Mouse (Mus musculus): ENCODE measurements at regions not wholly inside any gene's neighbourhood (a gene's known extent, or its start where the extent isn't known, plus 50 kb on each side); places are given as distances from the start of the nearest gene placed in this dataset.

DNA sequence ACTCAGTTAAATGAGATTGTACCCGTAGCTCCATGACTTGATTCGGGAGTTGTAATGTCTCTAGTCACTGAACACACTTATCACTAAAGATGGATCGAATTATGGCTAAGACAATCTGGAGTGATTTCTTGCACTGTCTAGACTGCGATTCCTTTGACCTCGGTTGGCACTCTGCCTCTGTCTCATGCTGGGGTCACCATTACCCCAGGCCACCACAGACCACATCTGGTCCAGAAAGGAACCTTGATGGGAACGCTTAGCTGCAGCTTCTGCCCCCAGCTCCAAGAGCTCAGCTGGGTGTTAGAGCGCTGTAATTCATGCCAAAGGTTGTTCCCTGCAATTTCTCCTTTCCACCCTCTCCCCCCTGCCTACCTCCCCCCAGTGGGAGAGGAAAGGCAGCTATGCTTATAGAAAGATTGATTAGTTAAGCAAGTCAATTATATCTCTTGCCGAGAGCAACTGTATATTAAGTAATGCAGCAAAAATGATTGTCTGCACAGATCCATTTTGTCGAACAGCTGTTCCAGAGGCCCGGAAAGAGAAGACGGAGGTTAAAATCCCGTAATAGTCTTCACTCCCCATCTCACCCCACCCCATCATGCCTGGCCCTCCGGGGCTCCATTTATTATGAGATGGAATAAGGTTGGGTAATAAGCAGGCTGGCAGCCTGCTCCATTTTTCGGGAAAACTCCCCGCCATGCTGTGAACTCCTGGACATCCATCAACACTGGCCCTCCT is 314.3 kb upstream of the Gm4791 start:
- no peaks in the 10 kb centered on the region for H3K4me1 ChIP-seq (ENCODE audit: control insufficient read depth, insufficient read depth, insufficient read length, low read length)
- H3K4me3 ChIP-seq (ENCODE audit: low read depth, low read length), result no peak overlapping the region
- H3K27me3 ChIP-seq (ENCODE audit: control insufficient read depth, insufficient read depth, low read length), result no peaks in the 10 kb centered on the region
- no peak for TF ChIP-seq POLR2A (IDR thresholded peaks at IDR 0.05; ENCODE audit: low read depth, low read length)
- no peak for TF ChIP-seq CTCF (IDR thresholded peaks at IDR 0.05; ENCODE audit: extremely low read depth, insufficient read length, insufficient replicate concordance, low read depth, low read length)
- H3K36me3 ChIP-seq (ENCODE audit: control insufficient read depth, insufficient read depth, low read length), result no peaks in the 10 kb centered on the region
- no peak overlapping the region for H3K27ac ChIP-seq (ENCODE audit: insufficient read depth, low read depth, low read length)
- 83% methylated on average over 15 of the region's 15 CpGs for WGBS

DNA sequence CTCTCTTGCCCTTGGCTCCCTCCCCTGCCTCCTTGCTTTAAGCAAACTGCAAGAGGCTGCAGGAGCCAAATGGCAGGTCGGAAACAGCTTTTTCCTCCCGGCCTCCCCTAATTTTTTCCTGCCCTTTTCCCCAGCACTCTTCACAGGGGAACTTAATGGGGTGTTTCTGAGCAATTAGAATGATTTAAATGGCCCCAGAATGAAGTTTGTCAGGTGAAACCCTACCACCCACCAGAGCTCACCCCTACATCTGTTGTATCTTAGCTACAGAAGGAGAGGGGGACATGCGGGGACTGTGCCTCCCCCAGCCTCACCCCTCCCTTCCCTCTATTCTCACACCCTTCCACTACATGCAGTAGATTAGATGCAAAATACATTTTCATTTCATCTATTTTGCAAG is 326.5 kb upstream of the Gm4791 start:
- H3K4me3 ChIP-seq (ENCODE audit: low read depth, low read length), result no peak overlapping the region
- TF ChIP-seq POLR2A (IDR thresholded peaks at IDR 0.05; ENCODE audit: low read depth, low read length), result no peak
- no peak for TF ChIP-seq CTCF (IDR thresholded peaks at IDR 0.05; ENCODE audit: extremely low read depth, insufficient read length, insufficient replicate concordance, low read depth, low read length)
- H3K36me3 ChIP-seq (ENCODE audit: control insufficient read depth, insufficient read depth, low read length), result no peaks in the 10 kb centered on the region
- no peak overlapping the region for H3K27ac ChIP-seq (ENCODE audit: insufficient read depth, low read depth, low read length)
- WGBS, result 33% methylated on average over 3 of the region's 3 CpGs
- H3K4me1 ChIP-seq (ENCODE audit: control insufficient read depth, insufficient read depth, insufficient read length, low read length), result no peaks in the 10 kb centered on the region
- H3K27me3 ChIP-seq (ENCODE audit: control insufficient read depth, insufficient read depth, low read length), result no peaks in the 10 kb centered on the region

DNA sequence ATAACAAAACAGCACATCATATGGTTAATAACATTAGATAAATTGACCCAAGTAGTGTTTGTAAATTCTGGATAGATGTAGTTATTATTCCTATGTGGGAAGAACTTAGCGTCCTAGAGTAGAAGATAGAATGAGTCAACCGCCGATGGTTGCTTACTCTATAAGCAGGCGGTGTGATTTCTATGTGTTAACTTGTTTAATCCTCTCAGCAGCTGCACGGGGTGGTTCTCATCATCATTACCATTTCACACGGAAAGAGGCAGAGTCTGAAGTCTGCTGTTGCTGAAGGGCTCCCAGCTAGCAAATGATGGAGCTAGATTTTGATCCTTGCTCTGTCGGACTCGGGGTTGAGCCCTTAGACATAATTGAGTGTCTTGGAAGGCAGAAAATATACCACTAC is 334.6 kb upstream of the 4931429L15Rik start:
- H3K27ac ChIP-seq (ENCODE audit: insufficient read depth, low read depth, low read length), result no peak overlapping the region
- no peaks in the 10 kb centered on the region for H3K36me3 ChIP-seq (ENCODE audit: control insufficient read depth, insufficient read depth, low read length)
- H3K4me1 ChIP-seq (ENCODE audit: control insufficient read depth, insufficient read depth, insufficient read length, low read length), result no peaks in the 10 kb centered on the region
- TF ChIP-seq POLR2A (IDR thresholded peaks at IDR 0.05; ENCODE audit: low read depth, low read length) (no peak), CTCF (IDR thresholded peaks at IDR 0.05; ENCODE audit: extremely low read depth, insufficient read length, insufficient replicate concordance, low read depth, low read length) (no peak)
- 77% methylated on average over 8 of the region's 8 CpGs for WGBS
- no peak overlapping the region for H3K4me3 ChIP-seq (ENCODE audit: low read depth, low read length)
- no peaks in the 10 kb centered on the region for H3K27me3 ChIP-seq (ENCODE audit: control insufficient read depth, insufficient read depth, low read length)

DNA sequence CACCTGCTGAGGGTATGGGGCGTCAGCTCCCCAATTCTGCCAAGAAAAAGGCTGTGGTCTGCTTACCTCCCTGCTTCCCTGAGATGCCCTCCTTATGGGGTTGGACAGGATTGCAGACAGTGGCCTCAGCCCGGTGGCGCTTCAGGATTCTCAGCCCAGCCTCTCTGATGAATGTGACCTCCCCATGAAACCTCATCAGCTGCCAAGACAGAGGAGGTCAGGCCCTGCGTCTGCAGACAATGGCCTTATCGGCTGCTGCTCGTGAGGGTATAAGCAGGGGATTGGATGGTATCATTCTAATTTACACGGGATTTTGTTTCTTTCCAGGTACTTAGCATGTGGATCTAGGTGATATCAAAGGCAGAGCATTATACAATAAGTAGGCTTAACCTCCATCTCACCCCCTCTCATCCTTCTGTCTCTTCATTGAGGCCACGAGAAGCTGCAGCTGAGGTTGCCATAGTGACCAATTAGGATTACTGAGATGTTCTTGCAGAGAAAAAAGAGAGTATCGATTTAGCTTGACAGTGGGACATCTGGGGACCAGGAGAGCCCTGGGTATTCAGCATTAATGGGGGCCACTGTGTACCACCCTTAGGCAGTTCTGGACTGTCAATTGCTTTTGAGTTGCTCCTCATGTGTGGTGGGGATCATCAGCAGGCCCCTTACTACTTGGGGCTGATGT is 327.6 kb upstream of the 4931429L15Rik start:
- Histone ChIP-seq H3K36me3 (ENCODE audit: control insufficient read depth, insufficient read depth, low read length) (no peaks in the 10 kb centered on the region), H3K4me1 (ENCODE audit: control insufficient read depth, insufficient read depth, insufficient read length, low read length) (no peaks in the 10 kb centered on the region), H3K27me3 (ENCODE audit: control insufficient read depth, insufficient read depth, low read length) (no peaks in the 10 kb centered on the region), H3K27ac (ENCODE audit: insufficient read depth, low read depth, low read length) (no peak overlapping the region), H3K4me3 (ENCODE audit: low read depth, low read length) (no peak overlapping the region)
- TF ChIP-seq POLR2A (IDR thresholded peaks at IDR 0.05; ENCODE audit: low read depth, low read length) (no peak), CTCF (IDR thresholded peaks at IDR 0.05; ENCODE audit: extremely low read depth, insufficient read length, insufficient replicate concordance, low read depth, low read length) (no peak)
- 69% methylated on average over 9 of the region's 9 CpGs for WGBS

DNA sequence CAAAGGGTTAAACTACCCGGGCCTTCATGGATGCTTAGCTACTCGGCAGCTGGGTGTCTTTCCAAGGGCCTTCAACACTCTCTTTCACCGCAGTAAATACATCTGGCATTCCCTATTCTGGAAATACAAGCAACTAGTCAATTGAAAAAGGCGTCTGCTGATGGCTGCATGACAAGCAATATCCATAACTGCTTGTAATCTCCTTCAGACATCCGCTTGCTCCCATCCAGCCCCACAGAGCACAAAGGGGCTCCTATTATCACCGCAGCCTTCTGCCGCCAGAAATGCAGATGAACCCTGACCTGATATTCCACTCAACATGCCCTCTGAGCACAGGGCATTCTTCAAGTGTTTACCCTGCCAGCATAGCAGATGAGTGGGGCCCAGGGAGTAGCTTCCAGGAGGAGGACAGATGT is 325.7 kb upstream of the 4931429L15Rik start:
- no peak overlapping the region for H3K4me3 ChIP-seq (ENCODE audit: low read depth, low read length)
- no peaks in the 10 kb centered on the region for H3K27me3 ChIP-seq (ENCODE audit: control insufficient read depth, insufficient read depth, low read length)
- TF ChIP-seq CTCF (IDR thresholded peaks at IDR 0.05; ENCODE audit: extremely low read depth, insufficient read length, insufficient replicate concordance, low read depth, low read length) (no peak), POLR2A (IDR thresholded peaks at IDR 0.05; ENCODE audit: low read depth, low read length) (no peak)
- H3K4me1 ChIP-seq (ENCODE audit: control insufficient read depth, insufficient read depth, insufficient read length, low read length), result no peaks in the 10 kb centered on the region
- H3K27ac ChIP-seq (ENCODE audit: insufficient read depth, low read depth, low read length), result no peak overlapping the region
- H3K36me3 ChIP-seq (ENCODE audit: control insufficient read depth, insufficient read depth, low read length), result no peaks in the 10 kb centered on the region
- 39% methylated on average over 7 of the region's 7 CpGs for WGBS

DNA sequence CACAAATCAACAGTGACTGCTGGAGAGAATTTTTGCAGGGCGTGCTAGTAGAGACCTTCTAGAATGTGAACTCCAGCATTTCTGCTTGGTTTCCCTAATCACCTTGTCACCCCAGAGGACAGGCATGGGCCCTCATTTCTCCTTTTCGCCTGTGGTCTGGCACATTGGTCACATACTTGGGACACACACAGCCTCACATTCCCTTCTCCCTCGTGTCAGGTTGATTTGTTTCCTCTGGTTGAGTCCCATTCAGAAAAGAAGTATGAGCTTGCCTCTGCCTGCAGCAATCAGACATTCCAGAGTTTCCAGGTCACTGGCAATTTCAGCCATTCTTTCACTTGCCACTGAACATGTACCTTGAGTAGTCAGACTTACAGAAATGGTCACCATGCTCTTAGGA is 323.8 kb upstream of the 4931429L15Rik start:
- no peaks in the 10 kb centered on the region for H3K4me1 ChIP-seq (ENCODE audit: control insufficient read depth, insufficient read depth, insufficient read length, low read length)
- no peaks in the 10 kb centered on the region for H3K36me3 ChIP-seq (ENCODE audit: control insufficient read depth, insufficient read depth, low read length)
- 61% methylated on average over 3 of the region's 3 CpGs for WGBS
- no peak for TF ChIP-seq CTCF (IDR thresholded peaks at IDR 0.05; ENCODE audit: extremely low read depth, insufficient read length, insufficient replicate concordance, low read depth, low read length)
- TF ChIP-seq POLR2A (IDR thresholded peaks at IDR 0.05; ENCODE audit: low read depth, low read length), result no peak
- H3K4me3 ChIP-seq (ENCODE audit: low read depth, low read length), result no peak overlapping the region
- no peak overlapping the region for H3K27ac ChIP-seq (ENCODE audit: insufficient read depth, low read depth, low read length)
- no peaks in the 10 kb centered on the region for H3K27me3 ChIP-seq (ENCODE audit: control insufficient read depth, insufficient read depth, low read length)

DNA sequence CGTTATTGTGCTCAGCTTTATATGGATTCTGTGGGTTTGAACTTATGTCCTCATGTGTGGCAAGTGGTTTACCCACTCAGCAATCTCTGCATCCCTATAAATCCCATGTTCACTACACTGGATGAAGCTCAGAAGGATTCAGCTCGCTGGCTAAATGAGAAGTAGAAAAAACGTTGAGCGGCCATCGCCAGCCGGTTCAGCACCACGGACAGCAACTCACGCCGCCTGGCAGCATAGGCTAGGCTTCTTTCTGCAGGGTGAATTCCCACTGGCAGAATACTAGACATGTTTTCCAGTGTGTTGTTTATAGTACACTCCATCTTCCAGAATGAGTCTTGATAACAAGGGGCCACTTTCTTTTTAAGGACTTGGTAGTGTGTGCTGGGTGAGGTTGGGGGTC is 322.9 kb upstream of the 4931429L15Rik start:
- H3K4me3 ChIP-seq (ENCODE audit: low read depth, low read length), result no peak overlapping the region
- no peak for TF ChIP-seq POLR2A (IDR thresholded peaks at IDR 0.05; ENCODE audit: low read depth, low read length)
- no peak for TF ChIP-seq CTCF (IDR thresholded peaks at IDR 0.05; ENCODE audit: extremely low read depth, insufficient read length, insufficient replicate concordance, low read depth, low read length)
- 13% methylated on average over 9 of the region's 9 CpGs for WGBS
- H3K4me1 ChIP-seq (ENCODE audit: control insufficient read depth, insufficient read depth, insufficient read length, low read length), result no peaks in the 10 kb centered on the region
- H3K27ac ChIP-seq (ENCODE audit: insufficient read depth, low read depth, low read length), result no peak overlapping the region
- H3K27me3 ChIP-seq (ENCODE audit: control insufficient read depth, insufficient read depth, low read length), result no peaks in the 10 kb centered on the region
- no peaks in the 10 kb centered on the region for H3K36me3 ChIP-seq (ENCODE audit: control insufficient read depth, insufficient read depth, low read length)

Measured in small intestine, adult 2 months (tissue).